Mouse (Mus musculus) liver, adult (tissue): Measurements from ENCODE around the gene Trpt1.

Experiments
- GATA4 ChIP-seq: IDR thresholded peaks from 2 replicates; pipeline ENCODE4 v1.6.1; 2014; ENCODE audit warnings: mild to moderate bottlenecking, low read length; ENCODE audit not compliant: insufficient replicate concordance

Trpt1 gene

DNA sequence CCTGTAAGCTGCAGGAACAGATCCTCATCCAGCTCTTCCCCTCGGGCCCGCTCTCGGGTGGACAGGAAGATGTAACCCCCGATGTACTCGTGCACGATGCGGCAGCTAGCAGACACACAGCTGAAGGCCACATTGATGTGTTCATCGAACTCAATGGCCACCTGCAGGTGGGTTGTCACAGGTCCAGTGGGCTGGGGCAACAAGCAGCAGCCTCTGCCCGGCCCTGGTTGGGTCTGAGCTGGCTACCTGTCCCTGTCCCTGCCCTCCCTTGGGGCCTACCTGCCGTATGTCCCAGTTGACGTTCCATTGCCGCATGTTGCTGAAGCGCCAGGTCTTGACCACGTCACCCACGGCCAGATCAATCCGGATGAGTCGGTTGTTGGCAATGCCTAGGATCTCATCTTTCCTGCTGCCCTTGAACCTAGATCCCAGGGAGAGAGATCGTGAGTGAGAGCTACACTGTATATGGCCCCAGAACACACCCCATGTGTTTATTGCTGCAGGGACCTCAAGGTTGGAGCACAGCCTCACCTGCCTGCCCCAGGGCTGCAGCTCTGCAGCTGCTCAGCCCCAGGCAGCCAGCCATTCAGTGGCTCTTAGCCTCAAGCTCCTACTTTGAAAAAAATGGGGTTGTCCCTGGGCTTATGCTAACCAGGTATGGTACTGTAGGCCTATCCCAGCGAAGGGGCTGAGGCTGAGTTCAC, 3.6 kb downstream of the Trpt1 start:
- TF ChIP-seq GATA4, result no peak

DNA sequence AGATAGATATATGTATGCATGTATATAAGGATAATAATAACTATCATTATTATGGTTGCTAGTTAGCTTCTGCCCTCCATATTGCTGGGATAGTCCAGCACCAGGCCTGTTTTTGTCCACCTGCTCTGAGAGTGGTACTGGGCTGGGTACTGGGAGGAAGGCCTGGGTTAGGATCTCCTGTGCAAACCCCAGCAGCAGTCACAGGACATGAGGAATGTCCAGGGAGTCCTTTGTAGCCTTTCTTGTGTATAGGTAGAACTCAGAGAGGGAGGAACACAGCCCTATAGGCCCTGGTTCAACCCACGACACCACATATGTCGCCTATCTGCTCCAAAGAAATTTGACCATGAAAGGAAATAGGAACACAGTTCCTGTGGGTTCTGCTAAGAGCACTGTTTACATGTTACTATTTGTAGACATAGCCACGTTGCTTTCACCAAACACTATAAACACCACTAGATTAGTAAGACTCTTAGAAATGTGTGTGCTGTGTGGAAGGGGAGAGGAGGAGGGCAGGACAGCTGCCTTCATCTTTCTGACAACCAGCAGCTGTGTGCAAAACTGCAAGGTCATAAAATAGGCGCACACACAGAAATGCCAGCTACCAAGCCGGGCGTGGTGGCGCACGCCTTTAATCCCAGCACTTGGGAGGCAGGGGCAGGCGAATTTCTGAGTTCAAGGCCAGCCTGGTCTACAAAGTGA, 11.1 kb downstream of the Trpt1 start:
- no peak for TF ChIP-seq GATA4

DNA sequence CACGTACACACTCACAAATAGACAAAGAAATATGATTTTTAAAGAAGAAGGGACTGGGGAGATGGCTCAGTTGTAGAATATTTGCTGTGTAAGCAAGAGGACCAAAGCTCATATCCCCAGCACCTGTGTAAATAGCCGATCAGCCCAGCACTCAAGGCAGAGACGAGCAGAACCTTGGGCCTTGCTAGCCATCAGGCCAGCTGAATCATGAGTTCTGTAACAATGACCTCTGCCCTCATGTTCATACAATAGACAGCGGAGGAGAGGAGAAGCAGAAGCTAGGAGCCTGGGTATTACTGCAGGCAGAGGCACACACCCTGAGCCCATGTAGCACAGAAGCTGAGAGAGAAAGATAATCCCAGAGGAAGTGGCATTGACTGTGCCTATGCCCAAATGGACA, 16.5 kb downstream of the Trpt1 start:
- no peak for TF ChIP-seq GATA4

DNA sequence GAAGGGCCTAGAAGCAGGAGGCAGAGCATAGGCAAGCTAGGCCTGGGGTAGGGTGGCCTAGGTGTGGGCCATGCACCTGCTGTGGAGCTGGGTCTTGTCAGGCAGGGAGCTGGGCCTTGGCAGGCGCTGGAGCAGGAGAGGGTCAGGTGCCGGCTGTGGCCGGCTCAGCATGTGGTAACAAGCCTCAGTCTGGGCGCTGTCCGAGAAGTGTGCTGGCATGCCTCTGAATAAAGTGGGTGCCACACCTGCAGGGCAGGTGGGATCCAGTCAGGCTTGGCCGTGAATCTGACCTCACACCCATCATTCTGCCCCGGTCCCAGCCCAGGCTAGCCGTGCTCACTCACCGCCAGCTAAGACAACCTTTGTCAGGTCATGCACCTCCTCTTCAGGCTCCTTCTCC, 18.1 kb downstream of the Trpt1 start:
- TF ChIP-seq GATA4, result no peak

DNA sequence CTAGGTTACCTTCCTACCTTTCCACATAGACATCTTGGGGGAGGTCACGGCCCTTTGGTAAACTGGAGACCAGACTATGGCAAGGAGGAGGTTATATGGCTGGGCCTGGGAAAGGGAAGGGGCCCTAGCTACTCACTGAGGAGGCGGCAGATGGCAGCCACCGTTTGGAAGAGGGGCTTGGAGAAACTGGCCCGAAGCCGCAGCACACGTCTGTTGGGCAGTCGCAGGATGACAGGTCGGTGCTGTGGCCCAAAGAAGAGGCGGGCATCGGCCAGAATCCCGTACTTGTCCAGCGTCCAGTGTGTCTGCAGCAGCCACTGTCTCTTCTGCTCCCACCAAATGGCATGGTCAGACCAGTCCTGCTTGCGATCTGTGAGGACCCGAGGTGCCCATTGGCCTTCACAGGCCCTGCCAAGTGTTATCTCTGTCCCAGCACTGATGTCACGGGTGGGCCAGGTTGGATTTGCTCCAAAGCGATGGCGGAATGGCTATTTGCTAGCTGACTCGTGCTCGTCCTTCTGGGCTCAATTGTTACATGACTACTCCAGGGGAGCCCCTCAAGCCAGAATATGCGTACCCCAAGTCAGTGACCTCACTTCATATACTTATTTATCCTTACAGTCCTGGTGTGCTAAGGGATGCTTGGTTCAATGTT, 18.7 kb downstream of the Trpt1 start:
- TF ChIP-seq GATA4, result no peak

DNA sequence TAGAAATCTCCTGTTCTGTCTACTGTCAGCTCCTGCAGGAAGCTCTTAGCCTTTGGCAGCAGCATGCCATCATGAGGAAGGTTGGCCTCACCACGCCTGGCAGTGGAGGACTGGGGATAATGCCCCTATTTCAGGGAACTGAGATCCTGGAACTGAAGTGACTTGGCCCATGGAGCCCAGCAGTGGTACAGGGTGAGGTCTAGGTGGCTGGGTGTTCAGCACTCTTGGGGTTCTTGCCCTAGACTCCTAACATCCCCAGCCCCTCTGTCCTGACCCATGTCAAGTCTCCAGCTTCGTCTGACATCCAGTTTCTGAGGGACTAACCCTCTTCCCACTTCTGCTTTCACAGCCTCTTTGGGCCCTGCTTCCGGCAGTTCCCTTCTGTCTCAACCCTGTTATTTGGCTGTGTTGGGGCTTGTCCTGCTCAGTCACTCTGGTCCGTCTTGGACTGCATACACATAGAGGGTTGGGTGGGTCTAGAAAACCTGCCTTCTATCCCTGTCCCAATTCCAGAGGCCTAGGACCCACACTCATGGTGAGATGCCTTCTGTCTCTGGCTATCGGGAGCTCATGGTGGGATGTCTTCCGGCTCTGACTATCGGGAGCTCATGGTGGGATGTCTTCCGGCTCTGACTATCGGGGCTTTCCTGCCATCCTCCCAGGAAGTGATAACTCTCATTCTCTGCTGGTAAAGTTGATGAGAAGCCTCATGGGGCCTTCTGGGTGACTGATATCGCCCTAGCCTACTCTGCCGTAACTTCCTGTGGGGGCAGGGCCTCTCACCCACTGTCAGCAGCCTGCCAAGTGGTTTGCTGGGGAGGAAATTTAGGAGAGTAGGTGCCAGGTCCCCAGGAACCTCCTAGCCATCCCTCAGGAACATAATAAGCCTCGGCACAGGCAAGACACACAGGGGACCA, 21.9 kb downstream of the Trpt1 start:
- peak; percentile 84; the same call in 1 of the 2 replicates for TF ChIP-seq GATA4

DNA sequence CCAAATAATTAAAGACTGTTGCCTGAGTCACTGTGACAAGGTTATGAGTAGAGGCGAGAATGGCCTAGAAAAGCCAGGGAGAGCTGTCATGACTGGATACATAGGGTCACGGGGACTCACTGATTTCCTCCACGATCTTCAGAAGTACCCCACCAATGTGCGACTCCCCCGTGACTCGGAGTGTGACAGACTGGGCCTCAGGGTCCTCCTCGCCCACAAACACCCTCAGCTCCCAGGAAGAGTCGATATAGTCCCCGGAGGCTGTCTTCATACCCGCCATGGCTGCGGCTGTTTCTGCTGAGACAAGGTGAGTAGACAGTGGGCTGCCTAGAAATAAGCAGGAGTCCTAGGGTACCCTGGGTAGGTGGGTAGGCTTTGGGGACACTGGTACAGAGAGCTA, 22.6 kb downstream of the Trpt1 start:
- no peak for TF ChIP-seq GATA4

DNA sequence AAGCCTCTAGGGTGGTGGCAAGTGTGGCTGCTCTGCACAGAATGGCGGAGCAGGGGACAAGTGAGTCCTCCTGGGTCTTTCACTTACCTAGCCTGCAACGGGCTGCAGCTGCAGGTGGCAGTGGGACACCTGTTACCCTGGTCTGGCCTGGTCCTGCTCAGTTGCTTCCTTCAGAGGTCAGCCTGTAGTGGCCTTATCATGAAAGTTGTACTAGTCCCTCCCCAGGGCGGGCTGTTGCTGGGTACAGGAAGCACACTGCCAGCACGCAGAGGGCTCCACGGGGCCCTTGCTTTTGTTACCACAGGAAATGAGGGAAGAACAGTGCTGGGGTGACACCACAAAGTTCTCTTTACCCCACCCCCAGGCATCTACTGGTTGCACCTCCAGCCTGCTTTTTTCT, 23.3 kb downstream of the Trpt1 start, which contains the start of gene Fermt3:
Fermt3 (minus strand) TSS at position 279 of the 400 bp plus-strand sequence.
- no peak for TF ChIP-seq GATA4

DNA sequence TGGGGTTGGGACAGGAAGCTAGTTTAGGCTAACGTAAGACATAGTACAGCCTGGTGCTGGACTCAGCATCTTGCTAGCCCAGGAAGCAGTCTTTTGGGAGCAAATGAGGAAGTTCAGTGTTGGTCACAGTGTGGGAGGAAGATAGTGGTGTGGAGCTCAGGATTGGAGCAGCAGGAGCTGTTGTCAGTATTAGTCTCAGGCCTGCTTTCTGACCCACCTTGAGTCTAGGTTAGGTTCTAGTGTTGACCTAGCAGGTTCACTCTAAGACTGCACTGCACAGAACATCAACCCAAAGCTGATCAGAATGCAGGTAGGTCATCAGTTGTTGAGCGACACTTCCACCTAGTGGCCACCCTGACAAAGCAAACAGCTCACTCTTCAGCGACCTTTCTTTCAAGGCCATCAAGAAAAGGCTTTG, 24.3 kb downstream of the Trpt1 start:
- no peak for TF ChIP-seq GATA4

DNA sequence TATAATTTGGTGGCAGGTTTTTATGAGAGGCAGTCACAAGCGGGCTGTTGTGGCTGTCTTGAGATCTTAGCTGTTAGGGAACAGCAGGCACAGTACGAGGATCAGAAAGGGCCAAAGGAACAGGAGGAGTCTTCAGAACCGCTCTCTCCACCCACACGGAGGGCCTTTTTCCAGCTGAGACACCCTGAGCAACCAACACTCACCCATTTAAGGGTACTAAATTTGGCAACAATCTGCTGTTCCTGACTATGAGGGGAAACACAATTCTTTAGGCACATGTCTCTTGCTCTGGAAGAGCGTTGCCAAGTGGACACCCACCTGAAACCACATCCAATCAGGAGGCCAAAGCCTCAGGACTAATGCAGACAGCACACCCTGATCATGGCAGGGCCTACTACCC, 33.6 kb downstream of the Trpt1 start:
- TF ChIP-seq GATA4, result no peak

DNA sequence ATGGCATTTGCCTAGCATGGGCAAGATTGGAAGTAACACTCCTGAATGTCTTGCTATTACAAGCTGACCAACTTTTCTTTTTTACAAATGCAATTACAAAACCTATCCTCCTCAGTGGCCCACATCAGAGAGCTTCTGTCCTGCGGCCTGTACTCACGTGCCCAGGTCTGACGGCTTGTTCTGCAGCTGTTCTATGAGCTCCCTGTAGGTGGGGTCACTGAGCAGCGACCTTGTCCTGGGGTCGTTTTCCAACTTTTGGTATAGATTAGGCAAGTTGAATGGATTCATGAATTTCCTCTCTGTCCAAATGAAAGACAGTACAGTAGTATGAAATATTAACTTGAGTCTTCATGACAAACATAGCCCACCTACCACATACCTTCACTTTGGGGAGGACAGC, 38.1 kb downstream of the Trpt1 start:
- no peak for TF ChIP-seq GATA4

DNA sequence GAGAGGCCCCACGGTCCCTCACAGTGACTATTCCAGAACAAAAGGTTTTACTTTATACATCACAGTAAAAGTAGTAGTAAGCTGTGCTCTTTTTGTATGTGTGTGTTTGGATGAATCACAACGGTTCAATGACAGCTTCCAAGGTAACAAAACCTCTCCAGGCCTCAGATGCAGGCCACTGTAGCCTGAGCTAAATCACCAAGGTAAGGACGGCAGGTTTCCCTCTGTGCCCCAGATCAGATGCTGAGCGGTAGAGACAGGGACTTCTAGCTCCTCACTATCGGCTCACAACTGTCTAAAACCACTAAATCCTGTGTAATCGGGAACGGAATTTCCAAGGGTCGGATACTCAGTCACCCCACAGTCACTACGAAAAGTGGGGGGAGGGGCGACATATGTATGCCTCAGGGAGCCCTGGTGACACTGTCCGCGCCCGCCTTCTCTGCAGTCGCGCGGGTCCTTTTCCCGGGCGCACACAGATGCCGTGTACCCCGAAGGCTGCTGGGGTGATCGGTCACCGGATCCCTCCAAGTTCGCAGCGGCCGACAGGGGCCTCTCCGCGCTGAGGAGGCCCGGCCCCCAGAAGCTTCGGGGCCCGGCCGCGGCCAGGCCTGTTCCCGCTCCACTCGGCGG, 43.3 kb downstream of the Trpt1 start:
- TF ChIP-seq GATA4, result no peak

DNA sequence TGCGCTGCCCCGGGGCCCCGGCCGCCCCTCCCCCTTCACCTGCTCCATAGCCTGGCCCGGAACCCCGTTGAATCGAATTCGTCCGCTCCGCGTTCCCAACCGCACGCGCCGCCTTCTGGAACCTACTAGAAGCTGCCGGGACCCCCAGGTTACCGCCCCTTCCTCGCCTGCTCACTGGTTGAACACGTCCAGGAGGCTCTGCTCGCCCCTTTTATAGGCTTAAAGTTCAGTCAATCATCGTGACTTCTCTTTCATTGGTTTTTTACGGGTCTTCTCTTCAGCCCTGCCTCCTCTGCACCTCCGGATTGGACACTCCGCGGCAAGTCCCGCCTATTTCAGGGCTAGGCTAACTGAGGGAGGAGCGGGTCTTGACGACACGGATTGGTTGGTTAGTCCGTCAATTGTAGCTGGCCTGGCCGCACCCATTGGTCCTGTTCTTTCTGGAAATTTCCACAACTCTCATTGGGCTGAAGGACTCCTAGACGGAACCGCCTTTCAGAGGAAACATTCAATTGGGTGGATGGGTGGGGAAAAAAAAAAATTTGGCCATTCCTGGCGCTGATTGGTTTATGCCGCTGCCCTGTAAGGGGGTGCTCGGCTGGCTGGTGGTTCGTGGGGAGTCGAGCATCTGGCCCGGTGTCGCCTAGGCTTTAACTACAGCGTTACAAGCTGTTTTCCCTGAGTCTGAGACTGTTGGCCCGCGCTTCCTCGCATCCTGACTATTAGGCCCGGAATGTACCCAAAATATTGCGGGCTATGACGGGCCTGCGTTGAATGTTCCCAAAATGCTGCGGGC, 44.1 kb downstream of the Trpt1 start, which contains the start of gene Stip1:
Stip1 (minus strand) TSS at position 127 of the 796 bp plus-strand sequence.
- TF ChIP-seq GATA4, result no peak

DNA sequence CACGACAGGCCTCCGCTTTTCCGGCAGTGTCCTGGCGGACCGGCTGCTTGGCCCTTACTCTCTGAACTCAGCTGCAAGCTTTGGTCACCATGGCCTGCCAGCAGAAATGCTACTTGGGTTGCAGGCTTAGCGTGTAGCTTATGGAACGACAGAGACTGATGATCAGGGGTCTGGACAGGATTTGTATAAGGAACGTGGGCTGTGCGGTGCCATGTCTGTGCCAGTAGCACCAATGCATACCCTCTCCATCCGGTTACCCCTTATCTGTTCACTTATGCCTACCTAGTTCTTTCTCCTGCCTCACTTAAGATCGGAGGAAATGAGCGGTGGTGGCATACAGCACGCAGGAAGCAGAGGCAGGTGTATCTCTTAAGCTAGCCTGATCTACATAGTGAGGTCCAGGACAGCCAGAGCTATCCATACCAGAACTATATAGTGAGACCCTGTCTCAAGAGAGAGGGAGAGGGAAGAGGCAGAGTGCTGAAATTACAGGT, 44.8 kb downstream of the Trpt1 start:
- TF ChIP-seq GATA4, result no peak
